Mouse (Mus musculus) kidney, embryonic 16.5 days (tissue): ENCODE data around the gene 9930104L06Rik. TPM values are rescaled to one million over a fixed set of nuclear protein-coding genes. Genes with fewer than 3 reads are reported as not detected.
"Not testable (repeated sequence)": the region's sequence is repeated elsewhere in the genome, so short reads cannot be mapped to it uniquely, and the experiment has no call there.

ENCODE experiments used
- ATAC-seq: fragments of 200-750 bp; cut with Nextera tagmentation; 2 replicates; pipeline ENCODE4 v1.8.0; 2017; ENCODE audit warnings: moderate TSS enrichment; ENCODE audit not compliant: low FRiP score, low TSS enrichment
- H3K27ac ChIP-seq: fragments of 300-500 bp; sonication (generic); 2 replicates; pipeline ENCODE4 v1.5.1; 2014; ENCODE audit warnings: low read length
- H3K27me3 ChIP-seq: fragments of 300-500 bp; sonication (generic); 2 replicates; pipeline ENCODE4 v1.6.1; 2014; ENCODE audit warnings: low read length, control low read depth, mixed read lengths; ENCODE audit not compliant: insufficient read depth
- H3K36me3 ChIP-seq: fragments of 300-500 bp; sonication (generic); 2 replicates; pipeline ENCODE4 v1.6.1; 2014; ENCODE audit warnings: low read length, control low read depth, mixed read lengths; ENCODE audit not compliant: insufficient read depth
- H3K4me1 ChIP-seq: fragments of 300-500 bp; sonication (generic); 2 replicates; pipeline ENCODE4 v1.6.1; 2014; ENCODE audit warnings: low read length, control low read depth, mixed read lengths; ENCODE audit not compliant: insufficient read depth
- H3K4me2 ChIP-seq: fragments of 300-500 bp; sonication (generic); replicated peaks from 2 replicates; pipeline ENCODE4 v1.6.1; 2014; ENCODE audit warnings: low read depth, low read length
- H3K4me3 ChIP-seq: fragments of 300-500 bp; sonication (generic); 2 replicates; pipeline ENCODE4 v1.5.1; 2014; ENCODE audit warnings: mild to moderate bottlenecking, low read length
- H3K9ac ChIP-seq: fragments of 300-500 bp; sonication (generic); replicated peaks from 2 replicates; pipeline ENCODE4 v1.6.1; 2014; ENCODE audit warnings: low read length
- H3K9me3 ChIP-seq: fragments of 300-500 bp; sonication (generic); 2 replicates; pipeline ENCODE4 v1.6.1; 2016; ENCODE audit warnings: low read length, control low read depth
- WGBS: fragments of 180-500 bp; shearing (Covaris S2); extraction: QIAGEN DNeasy Blood & Tissue Kit; methylation state at CpG from one replicate; pipeline ENCODE4 v1.1.7; 2014; 5-methylcytosine and 5-hydroxymethylcytosine counted together
- polyA plus RNA-seq: library from polyadenylated mRNA; unstranded; fragments of >200 nt; fragmentation: Nextera tagmentation; extraction: Ambion mirVana; gene quantifications from 2 replicates; pipeline ENCODE4 v1.2.1, GENCODE M21; 2015

Gene 9930104L06Rik
- polyA plus RNA-seq, 1 experiment from 2014 or later = 12.7 TPM

DNA sequence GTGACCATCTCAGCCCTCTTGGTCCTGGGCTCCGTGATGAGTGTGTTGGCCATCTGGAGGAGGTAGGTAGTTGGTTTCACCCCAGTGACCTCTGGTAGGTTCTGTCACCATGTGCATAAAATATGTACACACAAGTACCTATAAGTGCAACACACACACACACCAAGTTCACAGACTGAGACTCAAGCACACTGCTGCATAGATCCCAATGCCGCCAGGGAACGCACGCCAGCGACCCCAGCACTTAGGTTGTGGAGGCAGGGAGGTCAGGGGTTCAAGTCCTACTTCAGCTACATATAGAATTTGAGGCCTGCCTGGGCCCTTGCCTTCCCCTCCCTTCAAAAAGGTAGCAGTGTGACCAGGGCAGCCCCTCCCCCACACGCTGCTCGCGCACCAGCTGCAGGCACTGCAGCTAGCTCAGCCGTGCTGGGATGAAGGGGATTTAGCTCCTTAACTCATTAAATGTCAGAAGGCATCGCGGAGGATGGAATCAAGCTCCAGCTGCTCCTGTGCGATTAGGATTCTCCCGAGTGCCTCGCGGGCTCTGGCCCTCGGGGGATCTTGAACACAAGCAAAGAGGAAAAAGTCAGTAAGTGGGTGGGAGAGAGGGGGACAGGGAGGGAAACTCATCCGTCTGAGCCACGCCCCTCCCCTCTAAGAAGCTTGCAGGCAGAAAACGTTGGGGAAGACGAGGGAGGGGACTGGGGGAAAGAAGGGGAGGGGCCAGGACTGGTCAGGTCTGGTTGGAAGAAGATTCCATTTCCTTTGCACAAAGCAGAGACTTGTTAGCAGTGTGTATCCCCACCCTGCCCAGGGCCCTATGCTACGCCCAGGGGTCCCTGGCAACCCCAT is 30.7 kb upstream of the 9930104L06Rik start:
- H3K27me3 ChIP-seq = 0 out of 2 replicates have a peak, but pooled peaks cover 5% of the 10 kb centered on the region
- no peaks in the 10 kb centered on the region for H3K9me3 ChIP-seq
- H3K9ac ChIP-seq = 0 out of 2 replicates have a peak overlapping the region, but pooled peaks have one; percentile 23
- peak overlapping the region; percentile 27 for H3K4me3 ChIP-seq
- H3K27ac ChIP-seq = no peak overlapping the region
- 0 out of 2 replicates have a peak, but pooled peaks have one; percentile 66 for ATAC-seq
- H3K4me2 ChIP-seq = peak overlapping the region; percentile 51
- H3K4me1 ChIP-seq = peaks cover 10% of the 10 kb centered on the region; the same call in 1 of the 2 replicates
- H3K36me3 ChIP-seq = no peaks in the 10 kb centered on the region
- WGBS = 12% methylated on average over 21 of the region's 21 CpGs

DNA sequence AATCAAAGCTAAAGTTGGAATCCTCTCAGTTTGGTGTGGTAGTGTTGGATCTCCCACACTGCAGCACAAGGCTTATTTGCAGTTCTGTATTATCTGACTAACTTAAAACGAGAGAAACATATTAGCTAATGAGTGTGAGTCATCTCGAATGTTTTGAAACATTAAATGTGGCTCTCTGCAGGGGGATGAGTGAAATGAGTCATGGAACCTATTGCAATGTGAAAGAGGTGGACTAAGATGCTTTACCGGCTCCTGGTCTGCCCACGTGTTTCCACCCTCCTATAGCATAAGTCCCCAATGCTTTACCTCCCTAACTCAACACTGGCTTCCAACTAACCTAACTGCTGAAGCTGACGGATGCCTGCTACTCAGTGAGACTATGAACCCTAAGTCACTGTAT is 8.7 kb upstream of the 9930104L06Rik start:
- Histone ChIP-seq H3K36me3 (peaks cover 70% of the 10 kb centered on the region), H3K4me3 (no peak overlapping the region), H3K4me1 (no peaks in the 10 kb centered on the region), H3K27ac (no peak overlapping the region), H3K27me3 (no peaks in the 10 kb centered on the region), H3K9me3 (no peaks in the 10 kb centered on the region), H3K4me2 (no peak overlapping the region), H3K9ac (no peak overlapping the region)
- WGBS = 88% methylated on average over 5 of the region's 5 CpGs
- ATAC-seq = no peak

DNA sequence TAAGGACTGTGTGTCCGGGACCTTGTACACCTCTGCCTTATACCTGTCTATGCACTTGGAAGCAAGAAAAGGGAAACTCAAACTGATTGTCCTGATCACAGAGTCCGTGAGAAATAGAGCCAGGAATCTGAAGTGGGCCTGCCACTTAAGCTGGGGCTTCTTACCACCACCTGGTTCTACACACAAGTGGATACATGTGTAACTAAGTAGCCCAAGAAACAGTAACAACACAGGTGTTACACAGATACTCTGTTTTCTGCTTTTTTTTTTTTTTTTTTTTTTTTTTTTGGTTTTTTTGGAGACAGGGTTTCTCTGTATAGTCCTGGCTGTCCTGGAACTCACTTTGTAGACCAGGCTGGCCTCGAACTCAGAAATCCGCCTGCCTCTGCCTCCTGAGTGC is 2.4 kb downstream of the 9930104L06Rik start, which contains the start of gene Cdca8:
Cdca8 (minus strand) TSS at position 101 of the 400 bp plus-strand sequence.
- not testable (repeated sequence) for ATAC-seq, H3K9ac ChIP-seq, H3K36me3 ChIP-seq, H3K27me3 ChIP-seq, H3K9me3 ChIP-seq, H3K4me2 ChIP-seq, H3K27ac ChIP-seq, H3K4me3 ChIP-seq
- 94% methylated on average over 3 of the region's 4 CpGs for WGBS
- peaks cover 21% of the 10 kb centered on the region for H3K4me1 ChIP-seq

DNA sequence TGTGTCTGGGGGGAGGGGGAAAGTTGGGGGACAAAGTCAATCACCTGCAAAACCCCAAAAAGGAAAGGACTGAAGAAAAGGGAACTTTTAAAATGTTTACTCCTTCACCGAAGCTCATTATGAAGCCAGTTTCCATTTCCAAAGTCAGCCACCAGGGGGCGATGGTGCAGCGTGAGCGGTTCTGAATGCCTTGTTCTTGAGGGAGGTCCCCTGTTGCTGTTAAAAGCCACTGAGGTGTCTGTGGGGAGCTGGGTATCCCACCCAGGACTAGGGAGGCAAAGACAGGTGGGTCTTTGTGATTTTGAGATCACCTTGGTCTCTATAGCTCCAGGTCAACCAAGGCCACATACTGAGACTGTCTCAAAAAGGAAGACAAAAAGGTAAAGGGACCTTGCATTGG is 6.2 kb downstream of the 9930104L06Rik start:
- no peak overlapping the region for H3K4me2 ChIP-seq
- WGBS = 6% methylated on average over 4 of the region's 4 CpGs

DNA sequence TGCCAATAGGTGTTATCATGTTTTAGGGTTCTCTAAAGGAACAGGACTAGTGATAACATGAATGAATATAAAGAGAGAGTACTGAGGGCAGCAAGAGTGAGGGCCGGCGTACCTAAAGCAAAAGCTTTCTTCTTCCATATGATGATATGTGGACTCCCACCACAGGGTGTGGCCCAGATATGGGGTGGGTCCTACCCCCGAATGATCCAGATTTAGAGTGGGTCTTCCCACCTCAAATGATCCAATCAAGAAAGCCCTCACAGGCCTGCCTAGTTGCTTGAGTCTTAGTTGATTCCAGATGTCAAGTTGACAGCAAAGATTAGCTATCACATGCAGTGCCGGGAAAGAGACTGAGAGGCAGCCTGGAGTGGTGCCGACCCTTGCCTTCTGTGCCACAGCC is 6.9 kb downstream of the 9930104L06Rik start:
- Histone ChIP-seq H3K4me1 (no peaks in the 10 kb centered on the region), H3K27me3 (no peaks in the 10 kb centered on the region), H3K36me3 (peaks cover 5% of the 10 kb centered on the region), H3K4me3 (no peak overlapping the region), H3K4me2 (no peak overlapping the region), H3K27ac (no peak overlapping the region), H3K9ac (no peak overlapping the region), H3K9me3 (no peaks in the 10 kb centered on the region)
- ATAC-seq = no peak
- WGBS = 93% methylated on average over 5 of the region's 5 CpGs

More for the DNA sequence above, 6.2 kb downstream of the 9930104L06Rik start:
- Histone ChIP-seq H3K27me3 (no peaks in the 10 kb centered on the region), H3K4me3 (no peak overlapping the region), H3K36me3 (peaks cover 8% of the 10 kb centered on the region), H3K4me1 (peaks cover 2% of the 10 kb centered on the region; the same call in 1 of the 2 replicates), H3K27ac (no peak overlapping the region), H3K9ac (no peak overlapping the region), H3K9me3 (no peaks in the 10 kb centered on the region)
- peak; percentile 53; the same call in 1 of the 2 replicates for ATAC-seq

DNA sequence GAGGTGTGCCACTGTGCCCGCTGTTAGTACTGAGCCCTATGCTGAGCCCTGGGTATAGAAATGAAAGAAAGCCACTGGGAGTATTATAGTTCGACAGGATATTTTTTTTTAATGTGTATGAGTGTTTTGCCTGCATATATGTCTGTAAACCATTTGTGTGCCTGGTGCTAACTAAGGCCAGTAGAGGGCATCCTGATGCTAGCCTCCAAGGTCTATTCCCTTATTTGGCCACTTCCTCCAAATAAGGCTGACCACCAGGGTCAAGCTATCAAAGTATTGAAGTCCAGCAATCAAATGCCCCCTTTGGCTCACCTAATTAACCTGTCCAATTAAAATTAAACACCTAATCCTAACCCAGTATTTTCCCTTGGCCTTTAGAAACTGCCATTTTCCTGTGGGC is 8.1 kb downstream of the 9930104L06Rik start:
- H3K27me3 ChIP-seq = no peaks in the 10 kb centered on the region
- no peak overlapping the region for H3K9ac ChIP-seq
- H3K4me1 ChIP-seq = no peaks in the 10 kb centered on the region
- no peak for ATAC-seq
- no peak overlapping the region for H3K27ac ChIP-seq
- H3K4me3 ChIP-seq = no peak overlapping the region
- WGBS = 59% methylated on average over 2 of the region's 2 CpGs
- H3K36me3 ChIP-seq = peaks cover 4% of the 10 kb centered on the region
- no peak overlapping the region for H3K4me2 ChIP-seq
- H3K9me3 ChIP-seq = no peaks in the 10 kb centered on the region

DNA sequence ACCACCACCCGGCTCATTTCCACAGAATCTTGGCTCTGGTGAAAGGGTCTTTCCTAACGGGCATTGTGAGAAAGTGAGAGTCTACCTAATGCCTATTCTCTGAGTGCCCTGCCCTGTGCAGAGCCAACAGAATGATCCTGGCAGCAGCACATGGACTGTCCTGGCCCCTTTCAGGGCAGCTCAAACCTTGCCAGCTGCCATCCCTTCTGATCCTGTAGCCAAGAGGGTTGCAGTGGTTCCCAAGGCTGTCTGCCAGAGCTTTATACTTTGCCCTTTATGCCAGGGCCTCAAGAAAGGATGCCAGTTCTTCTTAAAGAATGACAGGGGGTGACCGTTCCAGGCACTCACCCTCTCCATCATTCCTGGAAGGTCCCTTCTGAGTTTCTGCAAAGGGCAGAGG is 12.6 kb downstream of the 9930104L06Rik start:
- Histone ChIP-seq H3K36me3 (no peaks in the 10 kb centered on the region), H3K27ac (no peak overlapping the region), H3K27me3 (no peaks in the 10 kb centered on the region), H3K9ac (no peak overlapping the region), H3K4me2 (no peak overlapping the region), H3K9me3 (no peaks in the 10 kb centered on the region), H3K4me3 (no peak overlapping the region), H3K4me1 (peaks cover 12% of the 10 kb centered on the region)
- no peak for ATAC-seq
- WGBS = 76% methylated on average over 3 of the region's 3 CpGs

DNA sequence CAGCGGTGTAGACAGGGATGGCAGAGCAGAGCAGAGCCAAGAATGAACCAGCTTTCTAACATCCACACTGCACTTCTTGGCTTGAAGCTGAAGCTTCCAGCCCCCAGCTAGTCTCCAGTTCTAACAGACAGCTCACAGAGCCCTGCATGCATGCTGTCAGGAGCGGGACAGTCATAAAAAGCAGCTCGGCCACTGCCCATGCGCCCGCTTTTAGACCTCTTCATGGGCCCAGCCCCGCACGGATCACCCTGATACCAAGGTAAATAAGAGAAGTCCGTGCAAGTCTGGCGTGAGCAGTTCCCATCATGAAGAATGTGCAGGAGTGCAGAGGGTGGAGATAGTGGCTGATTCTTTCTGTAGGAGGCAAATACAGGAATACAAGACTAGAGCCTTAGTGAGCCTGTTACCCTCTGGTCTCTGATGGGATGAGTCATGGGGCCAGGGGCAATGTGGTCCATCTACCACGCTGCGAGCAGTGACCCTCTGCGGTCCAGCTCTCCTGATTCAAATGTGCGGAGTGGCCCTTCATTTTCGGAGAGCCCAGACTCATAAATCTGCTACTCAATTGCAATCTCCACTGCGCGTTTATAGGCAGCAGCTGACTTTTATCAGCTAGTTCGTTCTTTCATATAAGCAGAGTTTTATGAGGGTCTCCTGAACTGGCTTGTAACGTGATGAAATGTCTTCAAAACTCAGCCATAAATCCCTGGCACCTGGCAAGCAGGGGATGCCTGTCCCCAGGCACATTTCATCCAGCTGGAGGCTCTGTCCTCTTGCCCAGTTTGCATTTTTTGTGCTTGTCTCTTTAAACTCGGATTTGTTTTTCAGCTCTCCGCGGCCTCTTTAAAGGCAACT is 13.6 kb downstream of the 9930104L06Rik start:
- H3K4me2 ChIP-seq = 0 out of 2 replicates have a peak overlapping the region, but pooled peaks have one; percentile 0

DNA sequence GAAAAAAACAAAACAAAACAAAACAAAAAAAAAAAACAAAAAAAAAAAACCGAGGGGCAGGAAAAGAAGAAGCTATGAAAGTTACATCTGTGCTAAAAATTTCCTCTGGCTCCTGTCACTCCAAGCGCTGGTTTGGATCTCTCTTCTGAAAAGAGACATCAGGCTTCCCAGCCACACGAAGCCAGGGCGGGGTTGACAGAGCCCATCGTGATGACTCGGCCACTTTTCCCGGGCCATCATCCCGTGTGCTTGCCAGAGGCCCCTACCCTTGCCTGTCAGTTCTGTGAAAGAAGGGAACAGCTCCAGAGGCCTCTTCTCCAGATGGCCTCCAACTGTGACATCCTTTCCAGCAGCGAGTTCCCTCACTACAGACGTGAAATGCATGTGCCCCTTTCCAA is 14.2 kb downstream of the 9930104L06Rik start:
- H3K9me3 ChIP-seq = no peaks in the 10 kb centered on the region
- WGBS = 22% methylated on average over 10 of the region's 10 CpGs
- H3K4me2 ChIP-seq = peak overlapping the region; percentile 33; the same call in 1 of the 2 replicates
- no peak overlapping the region for H3K4me3 ChIP-seq
- no peak for ATAC-seq
- H3K27ac ChIP-seq = 0 out of 2 replicates have a peak overlapping the region, but pooled peaks have one; percentile 31
- no peak overlapping the region for H3K9ac ChIP-seq
- H3K4me1 ChIP-seq = peaks cover 12% of the 10 kb centered on the region
- H3K36me3 ChIP-seq = no peaks in the 10 kb centered on the region
- no peaks in the 10 kb centered on the region for H3K27me3 ChIP-seq

More for the DNA sequence above, 13.6 kb downstream of the 9930104L06Rik start:
- H3K27ac ChIP-seq = no peak overlapping the region; the same call in 1 of the 2 replicates
- ATAC-seq = peak; percentile 83
- no peaks in the 10 kb centered on the region for H3K9me3 ChIP-seq
- no peak overlapping the region for H3K9ac ChIP-seq
- H3K36me3 ChIP-seq = no peaks in the 10 kb centered on the region
- 21% methylated on average over 21 of the region's 21 CpGs for WGBS
- no peaks in the 10 kb centered on the region for H3K27me3 ChIP-seq
- peaks cover 12% of the 10 kb centered on the region for H3K4me1 ChIP-seq
- H3K4me3 ChIP-seq = no peak overlapping the region
